Mouse (Mus musculus): ENCODE data around the gene Gemin5. TPM values are rescaled to one million over a fixed set of nuclear protein-coding genes. Genes with fewer than 3 reads are reported as not detected.

Gene Gemin5
- polyA plus RNA-seq, 1 experiment from 2014 or later, result 27.7 TPM

- peaks cover 19% of the 10 kb centered on the region for H3K4me1 ChIP-seq (replicated peaks; ENCODE audit: control insufficient read depth, insufficient read depth, low read length)
- no peaks in the 10 kb centered on the region for H3K27me3 ChIP-seq (replicated peaks; ENCODE audit: control insufficient read depth, insufficient read depth, low read length)
- 83% methylated on average over 4 of the region's 4 CpGs for WGBS
- H3K9me3 ChIP-seq (ENCODE audit: control insufficient read depth, low read length), result peaks cover 4% of the 10 kb centered on the region; the same call in 1 of the 2 replicates
- peaks cover 29% of the 10 kb centered on the region for H3K36me3 ChIP-seq (ENCODE audit: control insufficient read depth, insufficient read depth, low read length)
- ATAC-seq (replicated peaks; ENCODE audit: low FRiP score, low TSS enrichment, low read depth) (no peak), DNase-seq (ENCODE audit: low spot score) (no peak)
- H3K9ac ChIP-seq (ENCODE audit: low read length), result no peak overlapping the region
- H3K4me3 ChIP-seq (ENCODE audit: low read depth, low read length), result no peak overlapping the region
- no peak overlapping the region for H3K4me2 ChIP-seq (ENCODE audit: low read length)
- no peak overlapping the region for H3K27ac ChIP-seq (ENCODE audit: low read depth)
Observed at GRCm38 (mm10) chr11:58107664-58108337, 60.5 kb downstream of the Gemin5 start.

GRCm38 (mm10) chr11:58107009-58107408 is 61.3 kb downstream of the Gemin5 start:
- Histone ChIP-seq H3K36me3 (ENCODE audit: control insufficient read depth, insufficient read depth, low read length) (peaks cover 22% of the 10 kb centered on the region), H3K9ac (ENCODE audit: low read length) (no peak overlapping the region), H3K27me3 (replicated peaks; ENCODE audit: control insufficient read depth, insufficient read depth, low read length) (no peaks in the 10 kb centered on the region), H3K9me3 (ENCODE audit: control insufficient read depth, low read length) (peaks cover 4% of the 10 kb centered on the region; the same call in 1 of the 2 replicates), H3K4me1 (replicated peaks; ENCODE audit: control insufficient read depth, insufficient read depth, low read length) (peaks cover 19% of the 10 kb centered on the region), H3K4me3 (ENCODE audit: low read depth, low read length) (no peak overlapping the region), H3K27ac (ENCODE audit: low read depth) (no peak overlapping the region), H3K4me2 (ENCODE audit: low read length) (no peak overlapping the region)
- 70% methylated on average over 3 of the region's 3 CpGs for WGBS
- no peak for ATAC-seq (replicated peaks; ENCODE audit: low FRiP score, low TSS enrichment, low read depth)
- no peak for DNase-seq (ENCODE audit: low spot score)

- under 1% methylated on average over 24 of the region's 24 CpGs for WGBS
Observed at GRCm38 (mm10) chr11:58104351-58104791, 64.0 kb downstream of the Gemin5 start.

GRCm38 (mm10) chr11:58103697-58104306 is 64.5 kb downstream of the Gemin5 start, which contains the start of gene Cnot8:
Cnot8 (plus strand) TSS chr11:58104153.
- DNase-seq (ENCODE audit: low spot score) (peak; percentile 99), ATAC-seq (replicated peaks; ENCODE audit: low FRiP score, low TSS enrichment, low read depth) (peak; percentile 97)
- H3K9me3 ChIP-seq (ENCODE audit: control insufficient read depth, low read length), result no peaks in the 10 kb centered on the region
- H3K27me3 ChIP-seq (replicated peaks; ENCODE audit: control insufficient read depth, insufficient read depth, low read length), result no peaks in the 10 kb centered on the region
- peak within 1 kb of the TSS; percentile 72 for H3K4me2 ChIP-seq (ENCODE audit: low read length)
- no peaks in the 10 kb centered on the region for H3K36me3 ChIP-seq (ENCODE audit: control insufficient read depth, insufficient read depth, low read length)
- H3K27ac ChIP-seq (ENCODE audit: low read depth), result peak within 1 kb of the TSS; percentile 90
- WGBS, result under 1% methylated on average over 55 of the region's 55 CpGs
- H3K9ac ChIP-seq (ENCODE audit: low read length), result peak within 1 kb of the TSS; percentile 92
- peaks cover 19% of the 10 kb centered on the region for H3K4me1 ChIP-seq (replicated peaks; ENCODE audit: control insufficient read depth, insufficient read depth, low read length)
- H3K4me3 ChIP-seq (ENCODE audit: low read depth, low read length), result peak within 1 kb of the TSS; percentile 98

More at GRCm38 (mm10) chr11:58104351-58104791, 64.0 kb downstream of the Gemin5 start:
- Histone ChIP-seq H3K9me3 (ENCODE audit: control insufficient read depth, low read length) (no peaks in the 10 kb centered on the region), H3K4me2 (ENCODE audit: low read length) (peak overlapping the region; percentile 72), H3K4me3 (ENCODE audit: low read depth, low read length) (peak overlapping the region; percentile 98), H3K9ac (ENCODE audit: low read length) (peak overlapping the region; percentile 92), H3K27ac (ENCODE audit: low read depth) (peak overlapping the region; percentile 90), H3K27me3 (replicated peaks; ENCODE audit: control insufficient read depth, insufficient read depth, low read length) (no peaks in the 10 kb centered on the region), H3K36me3 (ENCODE audit: control insufficient read depth, insufficient read depth, low read length) (no peaks in the 10 kb centered on the region), H3K4me1 (replicated peaks; ENCODE audit: control insufficient read depth, insufficient read depth, low read length) (peaks cover 19% of the 10 kb centered on the region)
- no peak for DNase-seq (ENCODE audit: low spot score)
- ATAC-seq (replicated peaks; ENCODE audit: low FRiP score, low TSS enrichment, low read depth), result peak; percentile 26; the same call in 1 of the 2 replicates

- no peaks in the 10 kb centered on the region for H3K9me3 ChIP-seq (ENCODE audit: control insufficient read depth, low read length)
- H3K9ac ChIP-seq (ENCODE audit: low read length), result peak overlapping the region; percentile 40
- no peaks in the 10 kb centered on the region for H3K27me3 ChIP-seq (replicated peaks; ENCODE audit: control insufficient read depth, insufficient read depth, low read length)
- ATAC-seq (replicated peaks; ENCODE audit: low FRiP score, low TSS enrichment, low read depth) (no peak; the same call in 1 of the 2 replicates), DNase-seq (ENCODE audit: low spot score) (no peak)
- H3K4me3 ChIP-seq (ENCODE audit: low read depth, low read length), result peak overlapping the region; percentile 98
- no peaks in the 10 kb centered on the region for H3K36me3 ChIP-seq (ENCODE audit: control insufficient read depth, insufficient read depth, low read length)
- H3K4me1 ChIP-seq (replicated peaks; ENCODE audit: control insufficient read depth, insufficient read depth, low read length), result peaks cover 19% of the 10 kb centered on the region
- peak overlapping the region; percentile 72 for H3K4me2 ChIP-seq (ENCODE audit: low read length)
- peak overlapping the region; percentile 58 for H3K27ac ChIP-seq (ENCODE audit: low read depth)
- WGBS, result 58% methylated on average over 13 of the region's 13 CpGs
Observed at GRCm38 (mm10) chr11:58103344-58103653, 65.0 kb downstream of the Gemin5 start.

- WGBS, result 89% methylated on average over 9 of the region's 9 CpGs
- ATAC-seq (replicated peaks; ENCODE audit: low FRiP score, low TSS enrichment, low read depth) (no peak), DNase-seq (ENCODE audit: low spot score) (no peak)
- H3K36me3 ChIP-seq (ENCODE audit: control insufficient read depth, insufficient read depth, low read length), result no peaks in the 10 kb centered on the region
- 0 out of 2 replicates have a peak overlapping the region, but pooled peaks have one; percentile 58 for H3K27ac ChIP-seq (ENCODE audit: low read depth)
- H3K9ac ChIP-seq (ENCODE audit: low read length), result no peak overlapping the region
- peak overlapping the region; percentile 72 for H3K4me2 ChIP-seq (ENCODE audit: low read length)
- peaks cover 19% of the 10 kb centered on the region for H3K4me1 ChIP-seq (replicated peaks; ENCODE audit: control insufficient read depth, insufficient read depth, low read length)
- no peaks in the 10 kb centered on the region for H3K27me3 ChIP-seq (replicated peaks; ENCODE audit: control insufficient read depth, insufficient read depth, low read length)
- no peak overlapping the region for H3K4me3 ChIP-seq (ENCODE audit: low read depth, low read length)
- H3K9me3 ChIP-seq (ENCODE audit: control insufficient read depth, low read length), result no peaks in the 10 kb centered on the region
Observed at GRCm38 (mm10) chr11:58102581-58103343, 65.6 kb downstream of the Gemin5 start.

GRCm38 (mm10) chr11:58102146-58102545 is 66.2 kb downstream of the Gemin5 start:
- H3K4me2 ChIP-seq (ENCODE audit: low read length), result no peak overlapping the region

GRCm38 (mm10) chr11:58101194-58101720 is 67.1 kb downstream of the Gemin5 start:
- Histone ChIP-seq H3K9ac (ENCODE audit: low read length) (no peak overlapping the region), H3K9me3 (ENCODE audit: control insufficient read depth, low read length) (no peaks in the 10 kb centered on the region), H3K27ac (ENCODE audit: low read depth) (no peak overlapping the region), H3K27me3 (replicated peaks; ENCODE audit: control insufficient read depth, insufficient read depth, low read length) (0 out of 2 replicates have a peak, but pooled peaks cover 4% of the 10 kb centered on the region), H3K4me1 (replicated peaks; ENCODE audit: control insufficient read depth, insufficient read depth, low read length) (peaks cover 13% of the 10 kb centered on the region), H3K4me3 (ENCODE audit: low read depth, low read length) (no peak overlapping the region), H3K4me2 (ENCODE audit: low read length) (no peak overlapping the region), H3K36me3 (ENCODE audit: control insufficient read depth, insufficient read depth, low read length) (no peaks in the 10 kb centered on the region)
- WGBS, result 87% methylated on average over 4 of the region's 4 CpGs
- DNase-seq (ENCODE audit: low spot score), result no peak
- ATAC-seq (replicated peaks; ENCODE audit: low FRiP score, low TSS enrichment, low read depth), result no peak

More at GRCm38 (mm10) chr11:58102146-58102545, 66.2 kb downstream of the Gemin5 start:
- ATAC-seq (replicated peaks; ENCODE audit: low FRiP score, low TSS enrichment, low read depth) (no peak), DNase-seq (ENCODE audit: low spot score) (no peak)
- Histone ChIP-seq H3K4me1 (replicated peaks; ENCODE audit: control insufficient read depth, insufficient read depth, low read length) (peaks cover 16% of the 10 kb centered on the region), H3K9ac (ENCODE audit: low read length) (no peak overlapping the region), H3K27me3 (replicated peaks; ENCODE audit: control insufficient read depth, insufficient read depth, low read length) (0 out of 2 replicates have a peak, but pooled peaks cover 4% of the 10 kb centered on the region), H3K27ac (ENCODE audit: low read depth) (no peak overlapping the region), H3K36me3 (ENCODE audit: control insufficient read depth, insufficient read depth, low read length) (no peaks in the 10 kb centered on the region), H3K9me3 (ENCODE audit: control insufficient read depth, low read length) (no peaks in the 10 kb centered on the region), H3K4me3 (ENCODE audit: low read depth, low read length) (no peak overlapping the region)
- WGBS, result 67% methylated on average over 3 of the region's 3 CpGs

Measured in intestine, embryonic 14.5 days (tissue).